Mouse (Mus musculus): ENCODE data around the gene Rph3al.

DNA sequence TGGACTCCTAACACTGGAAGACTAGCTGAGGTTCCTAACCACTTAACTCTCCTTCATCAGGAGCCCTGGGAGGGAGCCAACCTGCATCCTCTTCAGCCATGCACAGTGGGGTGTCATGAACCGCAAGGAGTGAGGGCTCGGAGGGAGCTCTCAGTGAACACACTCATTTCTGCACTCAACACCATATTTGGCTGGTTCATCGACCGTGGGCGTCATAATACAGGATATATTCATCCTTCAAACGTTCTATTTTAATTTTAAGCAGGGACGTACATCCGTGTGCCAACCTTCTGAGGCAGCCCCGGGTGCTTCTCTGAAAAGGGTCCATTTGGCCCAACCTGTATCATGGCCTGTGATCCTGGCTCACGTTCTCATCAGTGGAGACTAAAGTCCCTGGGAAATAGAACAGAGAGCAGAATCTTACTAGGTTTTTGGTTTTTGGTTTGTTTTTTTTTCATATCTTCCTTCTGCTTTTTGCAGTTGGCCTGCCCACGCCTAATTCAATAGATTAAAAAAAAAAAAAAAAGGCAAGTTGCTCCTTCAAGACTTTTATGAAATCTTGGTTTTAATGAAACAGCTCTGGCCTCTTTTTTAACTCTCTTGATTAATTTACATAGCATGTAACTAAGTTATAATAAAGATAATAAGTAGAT is 102.5 kb downstream of the Rph3al start:
- TF ChIP-seq CTCF (conservative IDR thresholded peaks at IDR 0.05; ENCODE audit: insufficient read depth, insufficient read length, low read depth, low read length) (no peak), POLR2A (IDR thresholded peaks at IDR 0.05; ENCODE audit: low read depth, low read length) (no peak)
